Mouse (Mus musculus) layer of hippocampus, adult 8-10 months (tissue): ENCODE data around the gene Sbk2. TPM values are rescaled to one million over a fixed set of nuclear protein-coding genes. Genes with fewer than 3 reads are reported as not detected.

Source experiments
- DNase-seq, 2 experiments: peaks; one replicate each; pipeline ENCODE4 v3.0.0; 2022; ENCODE audit warnings: low spot score in 2 of 2
- total RNA-seq, 4 experiments: library from RNA; stranded (reverse); gene quantifications; 2 replicates each; pipeline ENCODE4 v1.2.4; 2022

The Sbk2 gene
- total RNA-seq, 4 experiments from 2014 or later = 0.58 to 1.1 (median 0.90) TPM; not detected in 1

DNA sequence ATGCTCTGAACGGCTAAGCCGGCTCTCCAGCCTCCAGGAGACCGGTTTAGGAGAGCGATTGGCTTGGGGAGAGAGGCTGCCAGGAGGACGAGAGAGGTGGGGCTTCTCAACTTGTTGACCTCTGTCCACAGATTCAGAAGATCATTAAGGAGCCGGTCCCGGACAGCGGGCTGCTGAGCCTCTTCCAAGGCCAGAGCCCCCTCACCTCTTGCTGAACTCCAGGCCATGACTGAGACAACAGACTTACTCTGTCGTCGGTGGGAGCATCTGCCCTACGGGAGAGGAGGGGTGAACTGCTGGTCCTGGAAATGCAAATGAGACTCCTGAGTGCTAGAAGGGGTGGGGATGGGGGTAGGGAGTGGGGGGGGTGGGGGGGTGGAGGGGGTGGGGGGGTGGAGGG is 69.0 kb downstream of the Sbk2 start:
- DNase-seq = no peak

Other genes starting within 250 kb of the Sbk2 start
- under 1 TPM in 2 of 4 experiments, not detected in 2; 0.27 to 0.36 TPM for gene Tmem150b, start 239.2 kb downstream of the Sbk2 start, total RNA-seq
- gene Kmt5c, start 224.3 kb downstream of the Sbk2 start, total RNA-seq = 10 to 100 TPM; 26.1 to 39.8 (median 33.0) TPM
- gene Cox6b2, start 211.3 kb downstream of the Sbk2 start, total RNA-seq = 10 to 100 TPM in 1 of 4 experiments, 1 to 10 TPM in 3; 6.0 to 13.0 (median 7.4) TPM
- gene Fam71e2, start 193.1 kb downstream of the Sbk2 start, total RNA-seq = not detected
- under 1 TPM; 0.31 to 0.43 (median 0.37) TPM for gene Il11, start 181.5 kb downstream of the Sbk2 start, total RNA-seq
- gene Tmem190, start 181.5 kb downstream of the Sbk2 start, total RNA-seq = not detected
- 1 to 10 TPM; 1.2 to 3.7 (median 2.0) TPM for gene Tmem238, start 174.8 kb downstream of the Sbk2 start, total RNA-seq
- gene Rpl28, start 171.5 kb downstream of the Sbk2 start, total RNA-seq = 100 to 1,000 TPM; 350 to 553 (median 418) TPM
- gene Ube2s, start 151.8 kb downstream of the Sbk2 start, total RNA-seq = 100 to 1,000 TPM; 113 to 119 (median 116) TPM
- gene Shisa7, start 119.7 kb downstream of the Sbk2 start, total RNA-seq = 100 to 1,000 TPM; 133 to 179 (median 153) TPM
- 1 to 10 TPM; 4.7 to 8.9 (median 6.9) TPM for gene Isoc2b, start 94.1 kb downstream of the Sbk2 start, total RNA-seq
- gene Isoc2a, start 87.3 kb downstream of the Sbk2 start, total RNA-seq = 10 to 100 TPM; 13.7 to 16.0 (median 14.2) TPM
- under 1 TPM; 0.29 to 0.77 (median 0.39) TPM for gene Gm36210, start 57.9 kb downstream of the Sbk2 start, total RNA-seq
- 10 to 100 TPM; 13.0 to 15.3 (median 13.9) TPM for gene Zfp628, start 49.2 kb downstream of the Sbk2 start, total RNA-seq
- gene Nat14, start 42.4 kb downstream of the Sbk2 start, total RNA-seq = 100 to 1,000 TPM in 2 of 4 experiments, 10 to 100 TPM in 2; 89.9 to 111 (median 102) TPM
- gene Ssc5d, start 38.6 kb downstream of the Sbk2 start, total RNA-seq = 1 to 10 TPM; 2.8 to 5.1 (median 4.2) TPM
- 1 to 10 TPM in 2 of 4 experiments, under 1 TPM in 2; 0.71 to 1.1 (median 0.98) TPM for gene Sbk3, start 6.8 kb upstream of the Sbk2 start, total RNA-seq
- gene Zfp579, start 31.8 kb upstream of the Sbk2 start, total RNA-seq = 10 to 100 TPM; 23.2 to 32.9 (median 30.6) TPM
- 1 to 10 TPM; 6.0 to 8.0 (median 6.9) TPM for gene Zfp524, start 50.0 kb upstream of the Sbk2 start, total RNA-seq
- gene Fiz1, start 50.3 kb upstream of the Sbk2 start, total RNA-seq = 10 to 100 TPM; 20.7 to 25.3 (median 24.5) TPM
- not detected for gene Gm44973, start 51.1 kb upstream of the Sbk2 start, total RNA-seq
- gene Zfp865, start 56.0 kb upstream of the Sbk2 start, total RNA-seq = 10 to 100 TPM; 37.1 to 42.5 (median 38.5) TPM
- 10 to 100 TPM; 45.2 to 65.9 (median 56.9) TPM for gene Ccdc106, start 56.1 kb upstream of the Sbk2 start, total RNA-seq
- under 1 TPM in 1 of 4 experiments, not detected in 3; 0.55 TPM for gene 4632433K11Rik, start 69.7 kb upstream of the Sbk2 start, total RNA-seq
- gene Zfp784, start 74.0 kb upstream of the Sbk2 start, total RNA-seq = 1 to 10 TPM; 5.6 to 6.4 (median 6.3) TPM
- gene Zfp580, start 87.1 kb upstream of the Sbk2 start, total RNA-seq = 10 to 100 TPM; 22.8 to 28.6 (median 27.8) TPM
- 100 to 1,000 TPM; 175 to 196 (median 179) TPM for gene U2af2, start 97.7 kb upstream of the Sbk2 start, total RNA-seq
- gene Epn1, start 115.8 kb upstream of the Sbk2 start, total RNA-seq = 100 to 1,000 TPM; 411 to 477 (median 457) TPM
- not detected for gene Rfpl4, start 152.5 kb upstream of the Sbk2 start, total RNA-seq
- 1 to 10 TPM in 1 of 4 experiments, under 1 TPM in 2, not detected in 1; 0.63 to 1.0 (median 0.77) TPM for gene Rasl2-9, start 161.5 kb upstream of the Sbk2 start, total RNA-seq
- gene Vmn1r55, start 185.3 kb upstream of the Sbk2 start, total RNA-seq = under 1 TPM in 2 of 4 experiments, not detected in 2; 0.02 to 0.04 TPM
- gene Vmn1r56, start 232.3 kb upstream of the Sbk2 start, total RNA-seq = not detected